Mouse (Mus musculus): Measurements from ENCODE around the gene Olfr744. TPM values are rescaled to one million over a fixed set of nuclear protein-coding genes. Genes with fewer than 3 reads are reported as not detected.
"Not testable (repeated sequence)": the region's sequence is repeated elsewhere in the genome, so short reads cannot be mapped to it uniquely, and the experiment has no call there.

Gene Olfr744
- 0.13 TPM in 1 of 2 replicates, not detected in the other for polyA plus RNA-seq (2014; fragmentation: Nextera tagmentation; extraction: Ambion mirVana)

DNA sequence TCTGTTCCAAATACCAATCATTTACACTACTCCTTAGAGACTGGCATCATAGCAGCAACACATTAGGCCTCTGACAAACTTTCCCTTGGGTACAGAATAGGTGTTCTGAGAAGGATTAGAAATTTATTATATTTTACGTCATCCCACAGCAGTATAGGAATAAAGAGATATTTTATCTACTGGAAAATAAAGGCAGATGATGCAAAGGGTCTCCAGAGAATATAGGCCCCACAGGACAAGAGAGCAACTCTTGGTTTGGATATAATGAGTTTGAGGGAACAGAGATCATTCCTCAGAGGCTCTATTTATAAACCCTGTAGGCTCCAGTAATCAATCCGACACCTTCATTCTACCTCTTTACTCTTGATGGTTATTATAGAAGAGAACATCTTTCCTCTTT lies at the start of gene Olfr744:
Gene Olfr744 (plus strand): TSS at position 301 of the 400 bp plus-strand sequence.
- 85% methylated on average over 2 of the region's 2 CpGs for WGBS
- Histone ChIP-seq H3K27ac (replicated peaks; ENCODE audit: low read depth, low read length) (no peak within 1 kb of the TSS), H3K4me1 (ENCODE audit: control insufficient read depth, insufficient read depth, low read length) (no peaks in the 10 kb centered on the region), H3K27me3 (replicated peaks; ENCODE audit: control insufficient read depth, insufficient read depth, low read length) (no peaks in the 10 kb centered on the region), H3K9ac (ENCODE audit: low read depth, low read length) (no peak within 1 kb of the TSS), H3K36me3 (ENCODE audit: control insufficient read depth, insufficient read depth, low read length) (no peaks in the 10 kb centered on the region), H3K4me2 (ENCODE audit: low read depth, low read length) (no peak within 1 kb of the TSS), H3K4me3 (ENCODE audit: low read depth, low read length) (no peak within 1 kb of the TSS), H3K9me3 (ENCODE audit: control insufficient read depth, low read length) (no peaks in the 10 kb centered on the region)
- no peak for ATAC-seq (ENCODE audit: low read depth)
- no peak for DNase-seq (ENCODE audit: low spot score)

DNA sequence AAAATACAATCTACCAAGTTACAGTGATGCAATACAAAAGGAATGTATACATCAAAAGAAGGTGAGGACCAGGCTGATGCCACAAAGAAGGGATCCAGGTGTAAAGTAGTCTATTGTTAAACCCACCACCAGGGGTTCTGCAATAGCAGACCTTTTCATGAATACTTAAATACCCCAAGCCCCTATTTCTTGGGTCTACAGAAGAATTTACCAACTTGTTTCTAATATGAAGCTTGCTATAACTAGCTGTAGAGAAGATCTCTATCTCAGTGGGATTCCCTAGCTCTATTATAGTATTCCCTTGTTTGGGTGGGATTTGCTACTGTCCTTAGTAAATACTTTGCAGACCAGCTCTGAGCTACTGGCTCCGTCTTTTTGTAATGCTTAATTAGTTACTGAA lies 41.6 kb upstream of the Olfr744 start:
- H3K27me3 ChIP-seq (replicated peaks; ENCODE audit: control insufficient read depth, insufficient read depth, low read length); H3K27ac ChIP-seq (replicated peaks; ENCODE audit: low read depth, low read length); DNase-seq (ENCODE audit: low spot score); ATAC-seq (ENCODE audit: low read depth); H3K4me3 ChIP-seq (ENCODE audit: low read depth, low read length); H3K9me3 ChIP-seq (ENCODE audit: control insufficient read depth, low read length); H3K4me2 ChIP-seq (ENCODE audit: low read depth, low read length); H3K4me1 ChIP-seq (ENCODE audit: control insufficient read depth, insufficient read depth, low read length); H3K9ac ChIP-seq (ENCODE audit: low read depth, low read length); H3K36me3 ChIP-seq (ENCODE audit: control insufficient read depth, insufficient read depth, low read length): not testable (repeated sequence)
- 72% methylated on average over 1 of the region's 1 CpGs for WGBS

DNA sequence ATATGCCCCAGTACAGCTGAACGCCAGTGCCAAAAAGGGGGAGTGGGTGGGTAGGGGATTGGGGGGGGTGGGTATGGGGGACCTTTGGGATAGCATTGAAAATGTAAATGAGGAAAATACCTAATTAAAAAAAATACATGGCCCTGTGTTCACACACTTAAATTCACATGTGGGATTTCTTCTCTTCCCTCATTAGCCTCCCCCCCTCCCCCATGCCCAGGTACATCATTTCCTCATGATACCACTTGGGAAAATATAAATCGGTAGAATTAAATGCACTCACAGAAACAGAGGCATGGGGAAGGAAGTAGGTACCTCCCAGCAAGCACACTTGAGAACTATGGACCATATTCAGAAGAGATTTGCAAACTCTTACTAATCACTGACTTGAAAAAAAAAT lies 24.4 kb downstream of the Olfr744 start, which contains the start of gene Olfr745:
Gene Olfr745 (plus strand): TSS at position 301 of the 400 bp plus-strand sequence.
- ATAC-seq (ENCODE audit: low read depth) (no peak), DNase-seq (ENCODE audit: low spot score) (no peak)
- Histone ChIP-seq H3K27ac (replicated peaks; ENCODE audit: low read depth, low read length) (no peak within 1 kb of the TSS), H3K36me3 (ENCODE audit: control insufficient read depth, insufficient read depth, low read length) (no peaks in the 10 kb centered on the region), H3K9ac (ENCODE audit: low read depth, low read length) (no peak within 1 kb of the TSS), H3K9me3 (ENCODE audit: control insufficient read depth, low read length) (0 out of 2 replicates have a peak, but pooled peaks cover 4% of the 10 kb centered on the region), H3K27me3 (replicated peaks; ENCODE audit: control insufficient read depth, insufficient read depth, low read length) (no peaks in the 10 kb centered on the region), H3K4me2 (ENCODE audit: low read depth, low read length) (no peak within 1 kb of the TSS), H3K4me3 (ENCODE audit: low read depth, low read length) (no peak within 1 kb of the TSS), H3K4me1 (ENCODE audit: control insufficient read depth, insufficient read depth, low read length) (no peaks in the 10 kb centered on the region)
- 79% methylated on average over 2 of the region's 2 CpGs for WGBS

DNA sequence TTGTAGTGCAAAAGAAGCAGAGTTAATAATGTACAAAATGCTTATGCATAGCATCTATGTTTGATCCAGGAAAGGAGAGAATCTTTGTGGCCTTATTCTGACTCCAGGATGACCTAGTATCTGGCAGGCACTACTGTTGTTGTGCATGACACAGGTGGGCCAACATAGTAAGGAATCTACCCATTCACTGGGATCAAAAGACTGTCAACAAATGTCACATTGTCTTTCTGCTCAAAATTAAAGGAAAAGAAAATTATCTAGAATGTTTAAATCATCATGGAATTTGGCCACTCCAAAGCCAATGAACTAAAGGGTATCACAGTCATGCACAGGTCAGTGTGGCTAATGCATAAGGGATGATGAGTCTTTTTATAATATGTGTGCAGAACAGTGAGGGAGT lies 32.1 kb downstream of the Olfr744 start, which contains the start of gene Olfr746:
Gene Olfr746 (plus strand): TSS at position 301 of the 400 bp plus-strand sequence.
- Histone ChIP-seq H3K4me1 (ENCODE audit: control insufficient read depth, insufficient read depth, low read length) (no peaks in the 10 kb centered on the region), H3K36me3 (ENCODE audit: control insufficient read depth, insufficient read depth, low read length) (no peaks in the 10 kb centered on the region), H3K27ac (replicated peaks; ENCODE audit: low read depth, low read length) (no peak within 1 kb of the TSS), H3K4me2 (ENCODE audit: low read depth, low read length) (no peak within 1 kb of the TSS), H3K9me3 (ENCODE audit: control insufficient read depth, low read length) (no peaks in the 10 kb centered on the region), H3K4me3 (ENCODE audit: low read depth, low read length) (no peak within 1 kb of the TSS), H3K9ac (ENCODE audit: low read depth, low read length) (no peak within 1 kb of the TSS), H3K27me3 (replicated peaks; ENCODE audit: control insufficient read depth, insufficient read depth, low read length) (no peaks in the 10 kb centered on the region)
- ATAC-seq (ENCODE audit: low read depth) (no peak), DNase-seq (ENCODE audit: low spot score) (no peak)

Other genes starting within 250 kb of the Olfr744 start
- gene Olfr736, start 233.7 kb upstream of the Olfr744 start, polyA plus RNA-seq (2014; fragmentation: Nextera tagmentation; extraction: Ambion mirVana) = 0.20 TPM in 1 of 2 replicates, not detected in the other
- not detected in 2 replicates for gene Olfr738, start 207.3 kb upstream of the Olfr744 start, polyA plus RNA-seq (2014; fragmentation: Nextera tagmentation; extraction: Ambion mirVana)
- gene Olfr739, start 196.3 kb upstream of the Olfr744 start, polyA plus RNA-seq (2014; fragmentation: Nextera tagmentation; extraction: Ambion mirVana) = not detected in 2 replicates
- gene Olfr740, start 169.3 kb upstream of the Olfr744 start, polyA plus RNA-seq (2014; fragmentation: Nextera tagmentation; extraction: Ambion mirVana) = not detected in 2 replicates
- gene Olfr741, start 142.1 kb upstream of the Olfr744 start, polyA plus RNA-seq (2014; fragmentation: Nextera tagmentation; extraction: Ambion mirVana) = not detected in 2 replicates
- gene Olfr742, start 111.3 kb upstream of the Olfr744 start, polyA plus RNA-seq (2014; fragmentation: Nextera tagmentation; extraction: Ambion mirVana) = not detected in 2 replicates
- not detected in 2 replicates for gene Olfr743, start 93.0 kb upstream of the Olfr744 start, polyA plus RNA-seq (2014; fragmentation: Nextera tagmentation; extraction: Ambion mirVana)
- 0.39 and 0.58 TPM in 2 replicates for gene Olfr745, start 24.5 kb downstream of the Olfr744 start, polyA plus RNA-seq (2014; fragmentation: Nextera tagmentation; extraction: Ambion mirVana)
- not detected in 2 replicates for gene Olfr746, start 32.2 kb downstream of the Olfr744 start, polyA plus RNA-seq (2014; fragmentation: Nextera tagmentation; extraction: Ambion mirVana)
- not detected in 2 replicates for gene Olfr747, start 78.3 kb downstream of the Olfr744 start, polyA plus RNA-seq (2014; fragmentation: Nextera tagmentation; extraction: Ambion mirVana)
- gene Olfr748, start 92.5 kb downstream of the Olfr744 start, polyA plus RNA-seq (2014; fragmentation: Nextera tagmentation; extraction: Ambion mirVana) = 0.10 and 0.31 TPM in 2 replicates
- gene Olfr749, start 130.2 kb downstream of the Olfr744 start, polyA plus RNA-seq (2014; fragmentation: Nextera tagmentation; extraction: Ambion mirVana) = not detected in 2 replicates
- 57.7 and 68.7 TPM in 2 replicates for gene Ttc5, start 170.6 kb downstream of the Olfr744 start, polyA plus RNA-seq (2014; fragmentation: Nextera tagmentation; extraction: Ambion mirVana)
- not detected in 2 replicates for gene Ccnb1ip1, start 192.9 kb downstream of the Olfr744 start, polyA plus RNA-seq (2014; fragmentation: Nextera tagmentation; extraction: Ambion mirVana)
- gene Parp2, start 193.0 kb downstream of the Olfr744 start, polyA plus RNA-seq (2014; fragmentation: Nextera tagmentation; extraction: Ambion mirVana) = 53.3 and 57.2 TPM in 2 replicates

Data from embryonic facial prominence, embryonic 14.5 days (tissue).